Mouse (Mus musculus) frontal cortex, postnatal 14 days (tissue): ENCODE data around the gene Tmem128.
A peak's percentile ranks its signal among the peaks of the same experiment; 100 is the strongest.

Source experiments
- DNase-seq, 2 experiments: peaks; one replicate each; pipeline ENCODE4 v3.0.0; 2022; ENCODE audit warnings: low spot score in 2 of 2

The Tmem128 gene

GRCm38 (mm10) chr5:38260107-38260682, at the start of gene Tmem128:
Gene Tmem128, plus strand, starts transcription at chr5:38260185.
- peak; percentile 43 to 58 for DNase-seq

- no peak for DNase-seq
These were observed 48.3 kb upstream of the Tmem128 start for GRCm38 (mm10) chr5:38211691-38212090.

- no peak for DNase-seq
These were observed 47.0 kb upstream of the Tmem128 start for GRCm38 (mm10) chr5:38213009-38213408.

- peak in 1 of 2 experiments; percentile 41 for DNase-seq
These were observed 40.1 kb upstream of the Tmem128 start for GRCm38 (mm10) chr5:38219771-38220307.

GRCm38 (mm10) chr5:38220328-38220912, 39.6 kb upstream of the Tmem128 start, which contains the start of the genes Zbtb49 and Lyar:
Gene Zbtb49, minus strand, starts transcription at chr5:38220457.
Gene Lyar, plus strand, starts transcription at chr5:38220470.
- peak; percentile 86 to 95 for DNase-seq

GRCm38 (mm10) chr5:38235422-38235821, 24.6 kb upstream of the Tmem128 start:
- no peak for DNase-seq

GRCm38 (mm10) chr5:38236627-38237026, 23.4 kb upstream of the Tmem128 start:
- DNase-seq: no peak

- DNase-seq: no peak
These were observed 19.1 kb upstream of the Tmem128 start for GRCm38 (mm10) chr5:38240727-38241472.

- no peak for DNase-seq
These were observed 18.5 kb upstream of the Tmem128 start for GRCm38 (mm10) chr5:38241473-38241834.

GRCm38 (mm10) chr5:38241966-38242365, 18.0 kb upstream of the Tmem128 start:
- DNase-seq: no peak

- no peak for DNase-seq
These were observed 4.8 kb upstream of the Tmem128 start for GRCm38 (mm10) chr5:38255195-38255594.

- DNase-seq: no peak
These were observed 4.3 kb upstream of the Tmem128 start for GRCm38 (mm10) chr5:38255644-38256043.

- DNase-seq: no peak
These were observed 3.4 kb upstream of the Tmem128 start for GRCm38 (mm10) chr5:38256551-38256950.

- DNase-seq: no peak
These were observed 1.8 kb upstream of the Tmem128 start for GRCm38 (mm10) chr5:38258034-38258772.

GRCm38 (mm10) chr5:38258773-38259146, 1.2 kb upstream of the Tmem128 start:
- DNase-seq: no peak

GRCm38 (mm10) chr5:38259455-38260106, 404 bp upstream of the Tmem128 start:
- no peak for DNase-seq

GRCm38 (mm10) chr5:38270942-38271341, 11.0 kb downstream of the Tmem128 start:
- DNase-seq: no peak

GRCm38 (mm10) chr5:38273831-38274230, 13.8 kb downstream of the Tmem128 start:
- no peak for DNase-seq

- DNase-seq: no peak
These were observed 15.8 kb downstream of the Tmem128 start, which contains the start of gene Otop1 for GRCm38 (mm10) chr5:38275771-38276170. Gene Otop1, plus strand, starts transcription at chr5:38275972.

GRCm38 (mm10) chr5:38276451-38276850, 16.5 kb downstream of the Tmem128 start:
- DNase-seq: no peak

GRCm38 (mm10) chr5:38277098-38277866, 17.3 kb downstream of the Tmem128 start:
- no peak for DNase-seq
